Mouse (Mus musculus) adrenal gland, adult 18-20 months (tissue): ENCODE data around the gene Akr1b10. TPM values are rescaled to one million over a fixed set of nuclear protein-coding genes. Genes with fewer than 3 reads are reported as not detected.
"Not testable (repeated sequence)": the region's sequence is repeated elsewhere in the genome, so short reads cannot be mapped to it uniquely, and the experiment has no call there.

ENCODE experiments used
- DNase-seq, 2 experiments: peaks; one replicate each; pipeline ENCODE4 v3.0.0; 2021 to 2022; ENCODE audit warnings: low spot score in 2 of 2
- total RNA-seq, 2 experiments: library from RNA; stranded (reverse); gene quantifications; 1 replicate in 1 of 2; 2 replicates in 1 of 2; pipeline ENCODE4 v1.2.3; 2021

Gene Akr1b10
- total RNA-seq, 2 experiments from 2014 or later = 154 to 191 TPM

- DNase-seq = no peak
Observed at GRCm38 (mm10) chr6:34370081-34370480, 13.9 kb upstream of the Akr1b10 start.

- peak; percentile 77 to 83 for DNase-seq
Observed at GRCm38 (mm10) chr6:34371700-34372351, 12.2 kb upstream of the Akr1b10 start.

GRCm38 (mm10) chr6:34373841-34374240, 10.2 kb upstream of the Akr1b10 start:
- no peak for DNase-seq

- not testable (repeated sequence) for DNase-seq
Observed at GRCm38 (mm10) chr6:34375888-34376287, 8.1 kb upstream of the Akr1b10 start.

- no peak for DNase-seq
Observed at GRCm38 (mm10) chr6:34383401-34383800, 617 bp upstream of the Akr1b10 start.

- peak; percentile 61 to 64 for DNase-seq
Observed at GRCm38 (mm10) chr6:34384701-34385370, 818 bp downstream of the Akr1b10 start.

GRCm38 (mm10) chr6:34388420-34389156, 4.6 kb downstream of the Akr1b10 start:
- DNase-seq = no peak

GRCm38 (mm10) chr6:34395897-34396296, 11.9 kb downstream of the Akr1b10 start:
- no peak for DNase-seq

GRCm38 (mm10) chr6:34398431-34398830, 14.4 kb downstream of the Akr1b10 start:
- DNase-seq = no peak

- no peak for DNase-seq
Observed at GRCm38 (mm10) chr6:34399606-34400220, 15.7 kb downstream of the Akr1b10 start.

- no peak for DNase-seq
Observed at GRCm38 (mm10) chr6:34400696-34401095, 16.7 kb downstream of the Akr1b10 start.

- no peak for DNase-seq
Observed at GRCm38 (mm10) chr6:34406746-34407145, 22.7 kb downstream of the Akr1b10 start.

- no peak for DNase-seq
Observed at GRCm38 (mm10) chr6:34407403-34407802, 23.4 kb downstream of the Akr1b10 start.

GRCm38 (mm10) chr6:34412023-34412422, 28.0 kb downstream of the Akr1b10 start, which contains the start of gene Akr1b7:
Gene Akr1b7 (plus strand): TSS chr6:34412334.
- peak; percentile 54 to 79 for DNase-seq

GRCm38 (mm10) chr6:34412688-34413087, 28.7 kb downstream of the Akr1b10 start:
- DNase-seq = no peak

GRCm38 (mm10) chr6:34413386-34413785, 29.4 kb downstream of the Akr1b10 start:
- DNase-seq = not testable (repeated sequence)

GRCm38 (mm10) chr6:34416521-34416920, 32.5 kb downstream of the Akr1b10 start:
- DNase-seq = no peak

GRCm38 (mm10) chr6:34419071-34419470, 35.1 kb downstream of the Akr1b10 start:
- no peak for DNase-seq

GRCm38 (mm10) chr6:34439006-34439405, 55.0 kb downstream of the Akr1b10 start:
- DNase-seq = no peak

GRCm38 (mm10) chr6:34441556-34442257, 57.7 kb downstream of the Akr1b10 start:
- no peak for DNase-seq

- no peak for DNase-seq
Observed at GRCm38 (mm10) chr6:34443791-34444190, 59.8 kb downstream of the Akr1b10 start.
